In the genomic region with DNA sequence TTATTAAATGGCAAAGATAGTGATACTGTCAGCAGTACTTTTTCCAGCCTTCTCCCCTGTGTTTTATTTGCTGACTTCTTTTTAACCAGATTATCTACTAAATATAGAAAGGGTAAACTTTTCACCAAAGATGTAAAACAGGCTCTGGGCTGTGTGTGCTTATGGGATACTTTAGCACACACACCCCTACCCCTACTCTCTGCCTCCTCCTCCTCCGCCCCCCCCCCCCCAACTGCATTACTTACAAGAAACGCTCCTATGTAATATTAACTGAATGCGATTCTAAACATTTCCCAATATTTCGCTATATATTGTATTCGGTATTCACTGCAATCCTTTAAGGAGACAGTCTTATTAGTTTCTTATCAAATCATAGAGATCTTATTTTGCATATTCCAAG, we compare ENCODE assay signal across 8 mouse cellular contexts. TPM values are rescaled to one million over a fixed set of nuclear protein-coding genes. Genes with fewer than 3 reads are reported as not detected.
DNase-seq lines count a peak whose midpoint lies in the region; ATAC-seq lines count a peak whose summit lies in the region.

No protein-coding gene starts in this region.

- no peak overlapping the region for H3K27ac ChIP-seq in kidney, embryonic 15.5 days
- no peak overlapping the region for H3K27ac ChIP-seq in embryonic facial prominence, embryonic 11.5 days (replicated peaks; ENCODE audit: low read depth, low read length)
- H3K27ac ChIP-seq in hindbrain, embryonic 16.5 days (ENCODE audit: low read depth, low read length) = peak overlapping the region; percentile 84
- H3K27ac ChIP-seq in midbrain, embryonic 15.5 days = peak overlapping the region; percentile 89

- no peak for ATAC-seq in kidney, embryonic 15.5 days (replicated peaks; ENCODE audit: low FRiP score)
- peak; percentile 9; the same call in 1 of the 2 replicates for ATAC-seq in embryonic facial prominence, embryonic 11.5 days (replicated peaks; ENCODE audit: insufficient number of reproducible peaks, low FRiP score, low TSS enrichment, low read depth)
- no peak; the same call in 1 of the 2 replicates for ATAC-seq in hindbrain, embryonic 16.5 days
- ATAC-seq in midbrain, embryonic 15.5 days (replicated peaks) = peak; percentile 35

- no peak for DNase-seq in kidney, postnatal 10 days
- no peak for DNase-seq in embryonic facial prominence, embryonic 11.5 days (ENCODE audit: low spot score)
- no peak for DNase-seq in natural killer cell, adult 2 months (ENCODE audit: low spot score in 2 of 2)
- no peak for DNase-seq in left cerebral cortex, adult 18-20 months (ENCODE audit: low spot score in 2 of 2)
- no peak for DNase-seq in thymus, adult 18-20 months

- peak overlapping the region; percentile 78 for H3K4me2 ChIP-seq in kidney, embryonic 15.5 days
- H3K4me2 ChIP-seq in embryonic facial prominence, embryonic 11.5 days (ENCODE audit: low read depth, low read length) = peak overlapping the region; percentile 29
- peak overlapping the region; percentile 58 for H3K4me2 ChIP-seq in hindbrain, embryonic 16.5 days (ENCODE audit: low read length)
- H3K4me2 ChIP-seq in midbrain, embryonic 15.5 days = peak overlapping the region; percentile 51

- 11% methylated on average over 5 of the region's 5 CpGs for WGBS in kidney, embryonic 15.5 days
- WGBS in embryonic facial prominence, embryonic 11.5 days = 2% methylated on average over 4 of the region's 5 CpGs
- 0% methylated on average over 5 of the region's 5 CpGs for WGBS in hindbrain, embryonic 16.5 days
- 3% methylated on average over 5 of the region's 5 CpGs for WGBS in midbrain, embryonic 15.5 days

- H3K27me3 ChIP-seq in kidney, embryonic 15.5 days = no peaks in the 10 kb centered on the region
- H3K27me3 ChIP-seq in embryonic facial prominence, embryonic 11.5 days (ENCODE audit: control insufficient read depth, insufficient read depth, low read length) = no peaks in the 10 kb centered on the region
- H3K27me3 ChIP-seq in hindbrain, embryonic 16.5 days (replicated peaks; ENCODE audit: control insufficient read depth, insufficient read depth, low read length) = no peaks in the 10 kb centered on the region; the same call in 1 of the 2 replicates
- no peaks in the 10 kb centered on the region for H3K27me3 ChIP-seq in midbrain, embryonic 15.5 days (replicated peaks)

- no peaks in the 10 kb centered on the region for H3K9me3 ChIP-seq in kidney, embryonic 15.5 days (replicated peaks)
- H3K9me3 ChIP-seq in embryonic facial prominence, embryonic 11.5 days (replicated peaks; ENCODE audit: control insufficient read depth, low read length) = no peaks in the 10 kb centered on the region
- no peaks in the 10 kb centered on the region for H3K9me3 ChIP-seq in hindbrain, embryonic 16.5 days (ENCODE audit: control insufficient read depth, low read length)
- no peaks in the 10 kb centered on the region for H3K9me3 ChIP-seq in midbrain, embryonic 15.5 days

- H3K4me3 ChIP-seq in kidney, embryonic 15.5 days (replicated peaks) = peak overlapping the region; percentile 89
- peak overlapping the region; percentile 75 for H3K4me3 ChIP-seq in embryonic facial prominence, embryonic 11.5 days (ENCODE audit: low read depth, low read length)
- peak overlapping the region; percentile 76 for H3K4me3 ChIP-seq in hindbrain, embryonic 16.5 days (ENCODE audit: low read length)
- H3K4me3 ChIP-seq in midbrain, embryonic 15.5 days = peak overlapping the region; percentile 85

- no peaks in the 10 kb centered on the region for H3K36me3 ChIP-seq in kidney, embryonic 15.5 days
- no peaks in the 10 kb centered on the region for H3K36me3 ChIP-seq in embryonic facial prominence, embryonic 11.5 days (replicated peaks; ENCODE audit: control insufficient read depth, insufficient read depth, low read depth, low read length)
- H3K36me3 ChIP-seq in hindbrain, embryonic 16.5 days (ENCODE audit: control insufficient read depth, insufficient read depth, low read length) = 0 out of 2 replicates have a peak, but pooled peaks cover 3% of the 10 kb centered on the region
- no peaks in the 10 kb centered on the region for H3K36me3 ChIP-seq in midbrain, embryonic 15.5 days (replicated peaks)

- peaks cover 5% of the 10 kb centered on the region for H3K4me1 ChIP-seq in kidney, embryonic 15.5 days
- no peaks in the 10 kb centered on the region for H3K4me1 ChIP-seq in embryonic facial prominence, embryonic 11.5 days (ENCODE audit: control insufficient read depth, insufficient read depth, low read length)
- H3K4me1 ChIP-seq in hindbrain, embryonic 16.5 days (ENCODE audit: control insufficient read depth, insufficient read depth, low read depth, low read length) = peaks cover 5% of the 10 kb centered on the region
- H3K4me1 ChIP-seq in midbrain, embryonic 15.5 days = peaks cover 12% of the 10 kb centered on the region

- H3K9ac ChIP-seq in kidney, embryonic 15.5 days = 0 out of 2 replicates have a peak overlapping the region, but pooled peaks have one; percentile 9
- peak overlapping the region; percentile 34; the same call in 1 of the 2 replicates for H3K9ac ChIP-seq in embryonic facial prominence, embryonic 11.5 days (replicated peaks; ENCODE audit: low read length)
- peak overlapping the region; percentile 61 for H3K9ac ChIP-seq in hindbrain, embryonic 16.5 days (ENCODE audit: low read depth, low read length)
- peak overlapping the region; percentile 49; the same call in 1 of the 2 replicates for H3K9ac ChIP-seq in midbrain, embryonic 15.5 days

RNA-seq across cellular contexts. Expression of a gene that starts 0.5 kb away (rescaled TPM):
- polyA plus RNA-seq in kidney, embryonic 15.5 days (2015; fragmentation: Nextera tagmentation; extraction: Ambion mirVana) = 7.5 and 8.5 TPM in 2 replicates
- 10.0 and 13.6 TPM in 2 replicates for polyA plus RNA-seq in embryonic facial prominence, embryonic 11.5 days (2014; fragmentation: Nextera tagmentation; extraction: Ambion mirVana)
- 108 and 122 TPM in 2 replicates for polyA plus RNA-seq in hindbrain, embryonic 16.5 days (2015; fragmentation: Nextera tagmentation; extraction: Ambion mirVana)
- 112 and 121 TPM in 2 replicates for polyA plus RNA-seq in midbrain, embryonic 15.5 days (2015; fragmentation: Nextera tagmentation; extraction: Ambion mirVana)
- total RNA-seq in left cerebral cortex, adult 18-20 months (2021) = 10 to 100 TPM; 88.9 to 95.6 TPM

Comparison
In these comparisons a context has a peak if more than half of its experiments do, and no peak if none do; other contexts are left out.
1. ATAC-seq: peak in embryonic facial prominence, embryonic 11.5 days (single experiment) and midbrain, embryonic 15.5 days (single experiment); none in kidney, embryonic 15.5 days (single experiment) and hindbrain, embryonic 16.5 days (single experiment).
2. H3K27ac ChIP-seq: peak in hindbrain, embryonic 16.5 days (single experiment) and midbrain, embryonic 15.5 days (single experiment); none in kidney, embryonic 15.5 days (single experiment) and embryonic facial prominence, embryonic 11.5 days (single experiment).
3. H3K9ac ChIP-seq: peak in every context shown above with its lines; median percentile 61 in hindbrain, embryonic 16.5 days; 49 in midbrain, embryonic 15.5 days; 34 in embryonic facial prominence, embryonic 11.5 days; 9 in kidney, embryonic 15.5 days.
4. Peak in every context shown above with its lines, with median percentiles within 50 percentile points of each other: H3K4me2 ChIP-seq and H3K4me3 ChIP-seq.